Mouse (Mus musculus): ENCODE data around the gene Unc45a.

GRCm38 (mm10) chr7:80356351-80356750 lies 15.5 kb upstream of the Unc45a start:
- TF ChIP-seq CTCF (IDR thresholded peaks at IDR 0.05; ENCODE audit: borderline replicate concordance, control insufficient read depth, extremely low read depth, insufficient read depth, low read length, poor library complexity) (no peak), POLR2A (IDR thresholded peaks at IDR 0.05; ENCODE audit: control insufficient read depth, extremely low read depth, insufficient read depth, low read length, poor library complexity) (no peak)
